Mouse (Mus musculus) right cerebral cortex, postnatal 4 days (tissue): Measurements from ENCODE around the gene Lrrc10.
"Not testable (repeated sequence)": the region's sequence is repeated elsewhere in the genome, so short reads cannot be mapped to it uniquely, and the experiment has no call there.

Experiments used
- DNase-seq: peaks from one replicate; pipeline ENCODE4 v3.0.0-alpha.2; 2022

Gene Lrrc10

DNA sequence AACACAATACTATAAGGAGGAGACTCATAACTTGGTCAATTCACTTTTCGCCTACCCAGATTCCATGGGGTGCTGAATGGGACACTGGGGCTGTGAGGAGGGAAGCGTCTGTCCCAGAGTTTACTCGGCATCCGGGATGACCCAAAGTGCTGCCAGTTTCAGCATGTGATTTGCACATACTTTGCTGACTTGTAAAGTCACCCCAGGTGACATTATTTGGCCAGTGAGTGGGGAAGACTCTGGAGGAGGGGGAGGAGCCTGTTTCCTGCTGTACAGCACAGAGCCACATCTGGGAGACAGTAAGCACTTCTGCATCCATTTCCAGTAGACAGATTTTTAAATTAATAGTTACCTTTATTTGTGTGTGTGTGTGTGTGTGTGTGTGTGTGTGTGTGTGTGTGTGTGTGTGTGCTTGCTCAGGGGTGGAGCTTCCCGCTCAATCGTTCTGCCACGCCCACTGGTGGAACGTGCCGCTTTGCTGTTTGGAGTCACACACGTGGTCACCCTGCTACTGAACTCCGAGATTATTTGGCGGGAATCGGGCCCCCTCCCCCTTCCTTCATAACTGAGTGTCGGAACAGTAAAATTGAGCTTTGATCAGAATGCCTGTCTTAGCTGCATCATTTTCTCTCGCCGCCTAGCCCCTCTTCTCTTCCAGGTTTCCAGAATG is 1.5 kb upstream of the Lrrc10 start:
- DNase-seq: not testable (repeated sequence)

DNA sequence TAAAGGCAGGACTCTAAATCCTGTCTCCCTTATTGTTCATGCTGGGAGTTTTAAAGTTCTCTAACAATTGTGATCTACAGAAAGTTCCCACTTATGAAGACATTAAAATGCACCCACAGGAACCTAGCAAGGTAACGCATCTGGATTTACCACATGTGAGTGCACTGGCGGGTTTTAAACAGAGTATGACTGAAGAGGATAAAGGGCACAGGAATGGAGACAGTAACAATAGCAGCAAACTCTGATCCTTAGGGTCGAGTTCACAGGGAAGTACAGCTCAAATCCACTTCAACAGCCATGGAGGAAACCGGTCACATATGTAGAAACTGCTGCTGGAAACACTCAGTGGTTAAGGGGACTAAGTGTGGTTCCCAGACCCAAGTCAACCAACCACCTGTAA is 4.1 kb downstream of the Lrrc10 start:
- DNase-seq: no peak

DNA sequence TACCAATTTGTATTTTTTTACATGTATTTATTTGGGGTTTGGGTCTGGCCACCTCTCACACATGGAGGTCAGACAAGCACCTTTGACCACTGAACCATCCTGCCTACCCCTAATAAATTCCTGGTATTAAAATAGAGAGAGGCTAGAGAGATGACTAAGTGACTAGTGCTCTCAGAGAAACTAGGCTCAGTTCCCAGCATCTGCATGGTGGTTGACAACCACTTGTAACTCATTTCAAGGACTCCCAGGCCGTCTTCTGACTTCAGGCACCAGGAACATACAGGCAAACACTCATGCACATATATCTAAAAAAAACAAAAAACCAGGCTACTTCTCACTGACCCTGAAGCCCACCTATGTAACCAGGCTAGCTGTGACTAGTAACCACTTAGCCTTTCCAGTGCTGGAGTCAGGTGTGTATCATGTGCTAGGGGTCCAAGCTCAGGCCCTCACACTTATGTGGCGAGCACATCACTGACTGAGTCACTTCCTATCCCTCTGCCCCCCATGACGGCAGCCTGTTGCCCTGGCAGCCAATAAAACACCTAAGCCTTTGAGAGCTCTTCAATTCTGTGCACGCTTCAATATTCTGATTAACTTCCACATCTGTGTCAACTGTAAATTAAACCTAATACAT is 4.9 kb downstream of the Lrrc10 start:
- DNase-seq: no peak

- DNase-seq: no peak
Observed at GRCm38 (mm10) chr10:117055668-117056067, 10.5 kb downstream of the Lrrc10 start.

DNA sequence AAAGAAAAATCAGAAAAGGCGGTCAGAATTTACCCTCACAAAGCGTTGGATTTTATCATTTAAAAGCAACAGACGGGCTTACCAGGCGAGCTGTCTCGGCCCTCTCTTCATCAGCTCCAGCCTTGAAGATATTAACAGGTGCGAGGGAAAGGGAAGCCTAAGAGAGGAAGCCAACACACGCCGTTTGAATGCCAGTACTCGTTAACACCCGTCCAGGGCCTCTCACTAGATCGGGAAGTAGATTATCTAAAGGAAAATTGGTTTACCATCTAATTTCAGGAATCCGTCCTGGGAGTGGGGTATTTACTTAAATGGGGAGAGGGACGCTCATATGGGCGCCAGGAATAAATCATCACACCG is 17.7 kb downstream of the Lrrc10 start:
- DNase-seq: no peak

GRCm38 (mm10) chr10:117063254-117064021 is 18.3 kb downstream of the Lrrc10 start, which contains the start of gene Cct2:
Gene Cct2 (minus strand): TSS chr10:117063814.
- DNase-seq: peak; percentile 94

- DNase-seq: no peak
Observed at GRCm38 (mm10) chr10:117064076-117064475, 18.9 kb downstream of the Lrrc10 start.

DNA sequence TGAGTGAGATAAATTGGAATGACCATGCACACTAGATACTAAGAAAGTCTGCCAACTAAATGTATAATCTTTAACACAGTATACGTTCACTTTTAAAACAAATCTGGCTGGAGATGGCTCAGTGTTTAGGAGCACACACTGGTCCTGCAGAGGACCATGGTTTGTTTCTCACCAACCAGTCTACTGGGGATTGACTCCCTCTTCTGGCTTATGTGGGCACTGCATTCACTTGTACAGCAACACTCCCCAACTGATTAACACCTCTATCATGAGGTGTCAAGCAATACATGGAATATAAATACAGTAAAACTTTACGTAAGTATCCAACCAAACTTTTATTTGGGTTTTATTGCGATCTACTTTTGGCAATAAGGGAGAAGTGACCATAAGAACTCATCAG is 24.0 kb downstream of the Lrrc10 start:
- no peak for DNase-seq

GRCm38 (mm10) chr10:117072191-117072888 is 27.2 kb downstream of the Lrrc10 start:
- DNase-seq: no peak

DNA sequence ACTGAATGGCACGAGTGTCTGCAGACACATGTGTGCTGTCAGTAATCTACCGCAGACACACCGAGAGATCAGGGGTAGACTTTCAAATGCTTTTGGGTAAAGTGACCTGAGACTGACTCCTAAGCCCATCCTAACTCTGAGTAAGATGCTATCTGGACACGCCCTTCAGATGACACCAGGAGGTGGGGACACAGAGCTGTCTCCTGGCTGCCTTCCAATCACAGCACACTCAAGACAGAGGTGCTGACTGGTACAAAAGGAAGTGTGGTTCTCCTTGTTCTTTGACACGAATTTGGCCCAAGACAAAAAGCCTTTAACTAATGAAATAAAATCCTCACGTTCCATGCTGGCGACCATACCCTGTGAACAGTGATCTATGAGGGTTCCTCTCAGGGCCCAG is 28.0 kb downstream of the Lrrc10 start:
- DNase-seq: no peak

- no peak for DNase-seq
Observed at GRCm38 (mm10) chr10:117078284-117078683, 33.1 kb downstream of the Lrrc10 start.

DNA sequence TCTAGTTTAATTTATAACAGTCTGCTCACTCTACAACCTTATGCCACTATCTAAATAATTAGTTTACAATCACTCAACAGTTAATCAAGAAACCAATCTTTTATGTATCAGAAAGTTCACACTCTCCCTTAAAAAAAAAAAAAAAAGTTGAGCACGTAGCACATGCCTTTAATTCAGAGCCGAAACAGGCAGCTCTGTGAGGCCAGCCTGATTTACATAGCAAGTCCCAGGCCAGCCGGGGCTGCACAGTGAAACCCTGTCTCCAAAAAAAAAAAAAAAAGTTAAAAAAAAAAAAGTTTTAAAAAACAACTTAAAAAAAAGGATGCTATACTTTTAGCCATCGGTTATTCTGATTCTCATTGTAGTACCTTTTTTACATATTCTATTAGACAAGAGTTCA is 36.2 kb downstream of the Lrrc10 start:
- no peak for DNase-seq

DNA sequence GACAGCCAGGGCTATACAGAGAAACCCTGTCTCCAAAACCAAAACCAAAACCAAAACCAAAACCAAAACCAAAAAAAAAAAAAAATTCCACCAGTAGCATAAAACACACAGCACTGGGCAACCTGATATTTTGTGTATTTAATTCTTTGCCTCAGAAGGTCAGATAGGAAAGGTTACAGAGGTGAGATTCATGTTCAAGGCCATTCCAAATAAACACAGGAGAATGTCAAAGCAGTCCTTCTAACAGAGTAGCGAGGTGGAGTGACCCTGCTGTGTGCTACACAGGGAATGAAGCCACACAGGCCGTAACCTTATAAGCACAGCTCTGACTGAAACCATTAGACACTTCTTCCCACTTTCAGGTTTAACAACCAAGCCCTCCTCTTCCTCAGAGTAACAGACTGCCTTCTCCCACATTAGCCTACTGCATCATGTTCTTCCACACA is 36.8 kb downstream of the Lrrc10 start:
- DNase-seq: no peak

DNA sequence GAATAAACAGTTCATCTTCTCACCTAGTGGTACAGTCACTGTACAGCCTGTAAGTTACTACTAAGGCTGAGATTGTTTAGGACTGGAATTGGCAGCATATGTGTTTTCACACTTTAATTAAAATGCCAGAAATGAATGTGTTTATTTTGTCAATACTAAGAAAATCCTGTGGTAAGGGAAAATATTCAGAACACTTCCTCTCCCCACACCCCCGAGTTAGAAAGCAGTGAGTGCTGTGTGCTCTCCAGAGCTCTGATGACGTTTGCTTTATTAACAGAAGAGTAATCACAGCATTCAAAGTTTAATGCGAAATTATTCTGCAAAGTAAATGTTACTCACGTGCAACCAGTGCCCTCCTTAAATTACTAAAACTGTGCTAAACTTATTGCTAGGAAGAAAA is 44.5 kb downstream of the Lrrc10 start:
- DNase-seq: no peak

DNA sequence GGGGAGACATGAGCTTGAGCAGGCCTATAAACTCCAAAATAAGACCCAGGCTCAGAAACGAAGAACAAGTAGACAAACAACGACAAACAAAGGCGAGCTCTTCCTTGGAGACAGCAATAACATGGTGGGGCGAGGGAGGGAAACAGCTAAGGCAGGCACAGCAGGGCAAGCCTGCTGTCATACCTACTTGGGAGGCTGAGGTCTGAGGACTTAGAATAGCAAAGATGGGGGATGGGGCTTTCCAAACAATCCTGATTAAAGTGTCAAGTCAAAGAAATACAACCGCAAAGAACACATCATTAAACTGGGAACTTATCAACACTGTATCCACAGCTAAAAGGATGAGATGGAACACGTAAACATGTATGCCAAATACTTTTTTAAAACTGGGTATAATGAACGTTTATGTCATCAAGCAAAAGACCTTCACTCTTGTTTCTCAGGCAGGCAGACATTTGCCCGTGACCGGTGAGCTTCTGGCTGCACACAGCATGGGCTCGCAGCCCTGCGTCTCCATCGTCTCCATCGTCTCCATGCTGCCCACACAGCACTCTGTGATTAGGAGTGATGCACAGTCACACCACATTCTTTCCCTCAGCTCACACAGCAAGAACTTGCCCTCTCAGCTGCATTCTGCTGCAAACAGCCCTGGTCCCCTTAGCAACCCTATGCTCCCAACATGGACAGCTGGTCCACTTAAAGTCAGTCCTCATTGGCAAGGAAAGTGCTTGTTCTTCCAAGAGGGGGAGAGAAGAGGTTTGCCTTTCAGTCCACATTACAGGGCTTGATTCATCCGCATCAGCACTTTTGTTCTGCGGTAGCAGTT is 49.6 kb downstream of the Lrrc10 start:
- DNase-seq: no peak

DNA sequence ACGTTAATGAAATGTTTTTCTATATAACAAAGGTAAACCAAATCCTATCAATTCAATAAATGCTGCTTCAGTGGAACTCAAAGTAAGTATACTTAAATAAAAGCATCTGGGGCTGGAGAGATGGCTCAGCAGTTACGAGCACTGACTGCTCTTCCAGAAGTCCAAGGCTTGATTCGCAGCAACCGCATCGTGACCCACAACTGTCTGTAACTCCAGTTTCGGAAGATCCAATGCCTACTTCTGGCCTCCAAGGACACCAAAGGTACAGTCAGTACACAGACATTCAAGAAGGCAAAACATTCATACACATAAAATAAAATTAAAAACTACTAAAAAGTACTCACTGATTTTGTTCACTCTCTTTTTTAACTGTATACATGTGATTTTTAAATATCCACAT is 51.0 kb downstream of the Lrrc10 start:
- no peak for DNase-seq
